Mouse (Mus musculus) liver, postnatal 0 days (tissue): ENCODE measurements at regions not wholly inside any gene's neighbourhood (a gene's known extent, or its start where the extent isn't known, plus 50 kb on each side); places are given as distances from the start of the nearest gene placed in this dataset.

ENCODE experiments used
- CTCF ChIP-seq: sonication (generic); IDR thresholded peaks from 2 replicates; pipeline ENCODE4 v1.5.1; 2016; ENCODE audit warnings: antibody characterized with exemption, low read depth
- EP300 ChIP-seq: IDR thresholded peaks from 2 replicates; pipeline ENCODE4 v1.6.1; 2016; ENCODE audit warnings: antibody characterized with exemption, low read depth, mild to moderate bottlenecking

- TF ChIP-seq CTCF: no peak
- no peak for TF ChIP-seq EP300
Observed at GRCm38 (mm10) chr14:71047096-71047495, 447.5 kb upstream of the Fam160b2 start.
